Mouse (Mus musculus): Measurements from ENCODE around the gene BC048562. TPM values are rescaled to one million over a fixed set of nuclear protein-coding genes. Genes with fewer than 3 reads are reported as not detected.

The BC048562 gene
- polyA plus RNA-seq, 1 experiment from 2014 or later: not detected

DNA sequence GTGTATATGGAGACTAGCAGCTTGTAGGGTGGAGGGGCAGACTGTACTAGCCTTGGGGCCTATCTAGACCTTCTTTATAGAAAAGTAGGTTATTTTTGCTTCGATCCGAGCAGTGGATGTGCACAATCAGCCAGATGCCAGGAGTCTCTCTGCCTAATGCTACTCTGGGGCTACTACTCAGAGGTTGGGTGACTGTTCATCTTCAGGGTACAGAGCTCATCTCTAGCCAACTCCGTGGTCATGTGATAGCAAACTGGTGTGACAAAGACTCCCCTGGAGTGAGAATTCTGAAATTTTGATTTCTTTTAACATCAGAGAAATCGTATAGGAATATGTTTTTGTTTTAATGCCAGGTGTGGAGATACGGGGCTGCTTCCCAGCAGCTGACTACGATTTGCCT lies 16.6 kb downstream of the BC048562 start:
- peaks cover 55% of the 10 kb centered on the region for H3K4me1 ChIP-seq
- no peaks in the 10 kb centered on the region for H3K9me3 ChIP-seq
- WGBS: 52% methylated on average over 6 of the region's 6 CpGs
- DNase-seq (ENCODE audit: extremely low spot score, low spot score): no peak
- H3K27ac ChIP-seq: peak overlapping the region; percentile 81
- H3K36me3 ChIP-seq (replicated peaks): peaks cover 13% of the 10 kb centered on the region
- peaks cover 11% of the 10 kb centered on the region for H3K27me3 ChIP-seq (ENCODE audit: poor library complexity, severe bottlenecking)
- H3K4me3 ChIP-seq: peak overlapping the region; percentile 70

DNA sequence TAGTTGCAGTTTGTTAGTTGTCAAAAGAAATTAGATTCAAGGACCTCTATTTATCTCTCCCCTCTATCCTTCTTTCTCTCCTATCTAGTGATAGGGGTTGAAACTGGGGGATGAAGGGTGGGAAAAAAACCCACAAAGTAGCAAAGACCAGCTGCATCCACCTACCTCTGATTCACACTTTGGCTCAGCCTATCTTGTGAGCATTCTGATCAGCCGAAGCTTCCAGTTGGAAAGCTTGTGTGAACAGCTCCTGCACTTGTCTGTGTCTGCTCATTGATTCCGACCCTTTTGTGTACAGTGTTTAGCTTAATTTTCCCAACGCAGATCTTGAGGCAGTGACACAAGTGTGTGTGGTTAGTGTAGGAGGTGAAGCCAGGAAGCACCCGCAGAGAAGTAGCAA lies 17.2 kb downstream of the BC048562 start:
- H3K27me3 ChIP-seq (ENCODE audit: poor library complexity, severe bottlenecking): peaks cover 11% of the 10 kb centered on the region
- peaks cover 7% of the 10 kb centered on the region for H3K36me3 ChIP-seq (replicated peaks)
- peaks cover 51% of the 10 kb centered on the region for H3K4me1 ChIP-seq
- H3K4me3 ChIP-seq: no peak overlapping the region
- WGBS: 89% methylated on average over 4 of the region's 4 CpGs
- no peak overlapping the region for H3K27ac ChIP-seq
- no peaks in the 10 kb centered on the region for H3K9me3 ChIP-seq
- DNase-seq (ENCODE audit: extremely low spot score, low spot score): no peak

DNA sequence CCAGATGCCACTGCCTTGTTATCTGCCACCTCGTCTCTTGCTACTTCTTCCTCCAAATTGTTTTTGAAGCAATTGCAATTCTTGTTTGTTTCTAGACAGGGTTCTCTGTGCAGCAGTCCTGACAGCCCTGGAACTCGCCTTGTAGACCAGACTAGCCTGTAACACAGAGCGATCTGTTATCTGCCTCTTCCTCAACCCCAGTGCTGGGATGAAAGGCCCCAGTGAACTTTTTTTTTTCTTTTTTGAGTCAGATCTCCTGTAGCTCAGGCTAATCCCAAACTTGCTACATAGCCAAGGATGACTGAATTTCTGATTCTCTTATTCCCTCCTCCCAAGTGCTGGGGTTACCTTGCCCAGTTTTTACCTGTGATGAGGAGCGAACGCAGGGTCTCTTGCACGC lies 18.1 kb downstream of the BC048562 start:
- Histone ChIP-seq H3K4me3 (no peak overlapping the region), H3K4me1 (peaks cover 41% of the 10 kb centered on the region), H3K36me3 (replicated peaks) (no peaks in the 10 kb centered on the region; the same call in 1 of the 2 replicates), H3K27me3 (ENCODE audit: poor library complexity, severe bottlenecking) (peaks cover 11% of the 10 kb centered on the region), H3K27ac (no peak overlapping the region), H3K9me3 (no peaks in the 10 kb centered on the region)
- no peak for DNase-seq (ENCODE audit: extremely low spot score, low spot score)
- 86% methylated on average over 6 of the region's 6 CpGs for WGBS

DNA sequence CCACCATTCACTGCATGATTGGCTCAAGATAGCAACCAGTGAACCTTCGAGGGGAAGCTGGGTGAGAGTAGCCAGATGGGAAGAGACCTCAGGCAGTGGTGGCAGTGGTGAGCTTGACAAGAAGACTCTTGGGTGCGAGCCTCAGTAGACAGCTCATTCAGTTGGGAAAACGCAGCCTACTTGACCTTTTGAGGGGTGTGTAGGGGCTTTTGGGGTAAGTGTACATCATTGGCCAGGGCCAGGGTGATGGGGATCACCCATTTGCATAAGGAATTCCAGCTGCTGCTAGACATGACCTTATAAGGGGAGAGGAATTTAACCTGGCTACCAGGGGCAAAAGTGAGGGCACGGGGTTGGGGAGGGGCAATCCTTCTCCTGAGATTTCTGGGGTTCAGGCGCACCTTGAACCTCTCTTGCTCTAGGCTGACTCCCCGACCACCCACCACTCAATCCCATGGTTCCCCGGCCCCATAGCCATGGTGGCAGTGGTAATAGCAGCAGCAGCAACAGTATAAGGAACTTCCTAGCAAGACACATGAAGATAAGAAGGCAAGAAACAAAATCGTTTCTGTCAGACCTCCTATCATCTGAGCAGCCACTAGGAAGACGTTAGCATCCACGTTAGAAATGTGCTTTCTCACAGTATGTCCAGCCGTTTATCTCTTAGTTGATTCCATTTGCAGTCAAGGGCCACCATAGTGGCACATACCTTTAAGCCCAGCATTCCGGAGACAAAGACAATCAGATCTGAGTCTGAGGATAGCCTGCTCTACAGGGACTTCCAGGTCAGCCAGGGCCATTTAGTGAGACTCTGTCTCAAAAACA lies 19.7 kb downstream of the BC048562 start:
- H3K4me3 ChIP-seq: no peak overlapping the region
- DNase-seq (ENCODE audit: extremely low spot score, low spot score): no peak
- no peaks in the 10 kb centered on the region; the same call in 1 of the 2 replicates for H3K36me3 ChIP-seq (replicated peaks)
- H3K27ac ChIP-seq: no peak overlapping the region
- WGBS: 80% methylated on average over 12 of the region's 12 CpGs
- H3K27me3 ChIP-seq (ENCODE audit: poor library complexity, severe bottlenecking): peaks cover 8% of the 10 kb centered on the region
- peaks cover 34% of the 10 kb centered on the region for H3K4me1 ChIP-seq
- no peaks in the 10 kb centered on the region for H3K9me3 ChIP-seq

DNA sequence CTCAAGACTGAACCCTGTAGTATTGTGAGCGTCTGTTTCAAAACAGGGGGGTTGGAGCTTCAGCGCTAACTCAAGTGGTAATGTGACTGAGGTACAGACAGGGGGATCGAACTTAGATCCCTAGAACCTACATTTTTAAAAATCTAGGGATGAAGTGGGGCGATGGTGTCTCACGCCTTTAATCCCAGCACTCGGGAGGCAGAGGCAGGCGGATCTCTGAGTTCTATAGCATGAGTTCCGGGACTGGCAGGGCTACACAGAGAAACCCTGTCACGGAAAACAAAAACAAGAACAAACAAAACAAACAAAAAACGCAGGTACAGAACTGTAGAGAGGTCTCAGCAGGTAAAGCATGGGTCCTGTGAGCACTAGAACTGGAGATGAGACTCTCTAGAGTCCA lies 20.7 kb downstream of the BC048562 start:
- no peaks in the 10 kb centered on the region for H3K9me3 ChIP-seq
- no peak overlapping the region for H3K4me3 ChIP-seq
- peaks cover 34% of the 10 kb centered on the region for H3K4me1 ChIP-seq
- H3K27ac ChIP-seq: no peak overlapping the region
- DNase-seq (ENCODE audit: extremely low spot score, low spot score): no peak
- WGBS: 87% methylated on average over 10 of the region's 10 CpGs
- H3K27me3 ChIP-seq (ENCODE audit: poor library complexity, severe bottlenecking): no peaks in the 10 kb centered on the region; the same call in 1 of the 2 replicates
- H3K36me3 ChIP-seq (replicated peaks): no peaks in the 10 kb centered on the region

DNA sequence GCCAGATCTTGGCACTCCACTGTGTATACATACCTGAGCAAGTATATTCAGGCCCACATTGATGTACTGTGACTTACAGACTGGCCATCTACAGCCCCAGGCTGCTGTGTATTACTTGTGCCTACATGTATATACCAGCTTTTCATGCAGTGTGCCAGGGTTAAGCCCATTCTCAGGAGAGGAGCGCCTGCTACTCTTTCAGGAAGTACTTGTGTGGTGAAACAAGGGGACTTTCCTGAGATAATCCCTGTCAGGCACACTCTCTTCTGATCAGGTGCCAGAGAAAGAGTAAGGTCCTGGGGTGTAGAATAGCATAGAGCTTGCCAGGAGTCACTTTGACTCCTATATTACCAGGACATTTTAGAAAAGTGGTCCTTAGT lies 23.6 kb downstream of the BC048562 start:
- 97% methylated on average over 1 of the region's 1 CpGs for WGBS
- H3K36me3 ChIP-seq (replicated peaks): peaks cover 28% of the 10 kb centered on the region
- H3K27me3 ChIP-seq (ENCODE audit: poor library complexity, severe bottlenecking): no peaks in the 10 kb centered on the region; the same call in 1 of the 2 replicates
- peak overlapping the region; percentile 95 for H3K27ac ChIP-seq
- H3K9me3 ChIP-seq: no peaks in the 10 kb centered on the region
- no peak for DNase-seq (ENCODE audit: extremely low spot score, low spot score)
- H3K4me3 ChIP-seq: peak overlapping the region; percentile 99
- H3K4me1 ChIP-seq: peaks cover 21% of the 10 kb centered on the region

DNA sequence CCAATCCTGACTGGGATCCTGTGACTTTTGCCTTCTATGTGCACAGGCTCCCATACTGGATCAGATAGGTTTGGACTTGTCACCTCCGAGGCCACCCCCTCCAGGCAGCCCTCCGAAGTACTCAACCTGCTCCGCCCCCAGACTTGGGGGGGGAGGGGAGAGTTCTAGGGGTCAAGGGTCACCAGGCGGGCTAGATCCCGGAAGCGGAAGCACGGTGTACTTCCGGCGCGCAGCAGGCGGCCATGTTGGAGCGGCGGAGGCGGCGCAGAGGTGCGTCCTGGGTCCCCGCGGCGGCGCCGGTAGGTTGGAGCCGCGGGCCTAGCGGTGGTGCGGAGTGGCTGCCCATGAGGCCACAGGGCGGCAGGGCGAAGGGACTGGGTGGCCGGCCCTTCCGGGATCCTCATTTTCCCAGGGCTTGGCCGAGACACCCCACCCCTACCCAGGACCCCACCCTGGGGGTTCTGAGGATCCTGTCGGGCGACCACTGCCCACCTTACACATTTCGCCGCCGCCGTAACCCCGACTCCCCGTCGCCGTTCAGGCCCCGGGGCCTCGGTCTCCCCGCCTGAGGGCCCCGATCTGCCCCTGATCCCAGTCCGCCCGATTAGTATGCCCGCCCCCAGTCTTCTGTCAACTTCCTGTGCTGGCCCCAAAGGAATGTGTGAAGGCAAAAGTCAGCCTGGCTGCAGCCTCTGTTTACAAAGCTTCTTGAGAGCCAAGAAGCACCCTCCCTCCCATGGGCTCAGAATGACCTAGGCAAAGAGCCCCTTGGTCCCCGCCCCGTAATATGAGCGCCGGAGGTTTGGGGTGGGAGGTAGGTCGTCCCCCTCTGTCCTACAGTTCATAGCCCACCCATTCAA lies 24.3 kb downstream of the BC048562 start, which contains the start of gene Ccdc71:
Ccdc71 (plus strand) TSS at position 209 of the 860 bp plus-strand sequence.
- Histone ChIP-seq H3K27me3 (ENCODE audit: poor library complexity, severe bottlenecking) (no peaks in the 10 kb centered on the region; the same call in 1 of the 2 replicates), H3K4me1 (peaks cover 21% of the 10 kb centered on the region), H3K36me3 (replicated peaks) (peaks cover 34% of the 10 kb centered on the region), H3K27ac (peak within 1 kb of the TSS; percentile 95), H3K4me3 (peak within 1 kb of the TSS; percentile 99), H3K9me3 (no peaks in the 10 kb centered on the region)
- peak; percentile 87 for DNase-seq (ENCODE audit: extremely low spot score, low spot score)
- 1% methylated on average over 50 of the region's 52 CpGs for WGBS

DNA sequence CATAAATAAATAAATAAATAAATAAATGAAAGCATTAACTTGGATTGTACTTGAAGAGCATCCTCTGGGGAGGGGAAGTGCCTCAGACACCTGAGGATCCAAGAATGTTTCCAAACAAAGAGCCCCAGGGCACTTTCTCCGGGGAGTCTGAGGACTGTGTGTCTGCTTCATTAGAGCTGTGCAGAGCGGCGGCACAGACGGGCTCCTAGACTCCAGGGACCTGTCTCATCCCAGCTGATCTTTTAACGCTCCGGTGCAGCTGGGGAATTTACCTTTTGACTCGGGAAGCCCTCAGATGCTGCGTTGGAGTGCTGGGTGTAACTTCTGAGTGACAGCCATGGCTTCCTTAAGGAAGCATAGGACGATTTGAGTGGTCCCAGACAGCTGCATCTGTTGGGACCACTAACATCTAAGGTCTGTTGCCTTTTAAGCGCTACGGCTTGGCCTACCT lies 24.9 kb downstream of the BC048562 start, which contains the start of gene Klhdc8b:
Klhdc8b (minus strand) TSS at position 401 of the 451 bp plus-strand sequence.
- H3K9me3 ChIP-seq: no peaks in the 10 kb centered on the region
- no peak for DNase-seq (ENCODE audit: extremely low spot score, low spot score)
- H3K27me3 ChIP-seq (ENCODE audit: poor library complexity, severe bottlenecking): no peaks in the 10 kb centered on the region; the same call in 1 of the 2 replicates
- 28% methylated on average over 11 of the region's 11 CpGs for WGBS
- H3K4me3 ChIP-seq: peak within 1 kb of the TSS; percentile 99
- H3K27ac ChIP-seq: peak within 1 kb of the TSS; percentile 95
- H3K4me1 ChIP-seq: peaks cover 21% of the 10 kb centered on the region
- peaks cover 41% of the 10 kb centered on the region for H3K36me3 ChIP-seq (replicated peaks)

DNA sequence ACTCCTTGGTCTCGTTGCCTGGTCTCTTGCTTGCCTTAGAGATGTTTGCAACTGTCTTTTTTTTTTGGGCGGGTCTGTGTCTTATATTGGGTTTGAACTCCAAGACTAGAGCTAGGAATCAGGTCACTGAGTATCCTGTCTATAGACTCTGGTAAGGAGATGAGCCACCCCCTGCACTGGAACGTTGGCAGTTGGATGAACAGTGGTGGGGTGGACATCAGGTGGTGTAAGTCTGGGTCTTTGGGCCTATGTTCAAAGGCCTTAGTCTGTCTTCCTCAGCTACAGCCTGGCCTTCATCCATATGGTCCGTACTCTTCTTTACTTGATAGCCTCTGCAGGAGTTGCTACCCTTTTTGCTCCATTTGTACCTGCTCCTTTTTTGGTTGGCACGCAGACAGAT lies 25.4 kb downstream of the BC048562 start:
- H3K4me3 ChIP-seq: peak overlapping the region; percentile 99
- peaks cover 46% of the 10 kb centered on the region for H3K36me3 ChIP-seq (replicated peaks)
- no peaks in the 10 kb centered on the region; the same call in 1 of the 2 replicates for H3K27me3 ChIP-seq (ENCODE audit: poor library complexity, severe bottlenecking)
- H3K27ac ChIP-seq: 0 out of 2 replicates have a peak overlapping the region, but pooled peaks have one; percentile 95
- 93% methylated on average over 5 of the region's 5 CpGs for WGBS
- peaks cover 21% of the 10 kb centered on the region for H3K4me1 ChIP-seq
- H3K9me3 ChIP-seq: no peaks in the 10 kb centered on the region
- DNase-seq (ENCODE audit: extremely low spot score, low spot score): no peak

DNA sequence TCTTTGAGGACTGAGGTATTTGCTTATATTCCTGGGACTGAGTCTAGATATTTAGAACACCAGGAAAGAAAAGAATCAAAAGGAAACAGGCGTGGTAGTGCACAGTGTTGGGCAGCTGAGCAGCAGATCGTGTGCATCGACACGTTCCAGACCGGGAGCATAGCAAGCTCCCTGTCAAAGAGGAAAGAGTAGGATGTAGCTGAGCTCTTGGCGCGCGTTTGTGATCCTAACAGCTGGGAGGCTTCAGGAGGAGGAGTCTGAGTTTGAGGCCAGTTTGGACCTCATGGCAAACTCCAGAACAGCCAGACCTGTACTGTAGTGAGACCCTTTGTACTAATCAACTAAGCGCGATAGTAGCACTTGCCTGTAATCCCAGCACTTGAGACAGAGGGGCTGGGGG lies 25.9 kb downstream of the BC048562 start:
- Histone ChIP-seq H3K4me3 (peak overlapping the region; percentile 99; the same call in 1 of the 2 replicates), H3K27ac (no peak overlapping the region), H3K27me3 (ENCODE audit: poor library complexity, severe bottlenecking) (no peaks in the 10 kb centered on the region; the same call in 1 of the 2 replicates), H3K9me3 (no peaks in the 10 kb centered on the region), H3K36me3 (replicated peaks) (peaks cover 51% of the 10 kb centered on the region), H3K4me1 (peaks cover 21% of the 10 kb centered on the region)
- no peak for DNase-seq (ENCODE audit: extremely low spot score, low spot score)
- WGBS: 95% methylated on average over 10 of the region's 10 CpGs

DNA sequence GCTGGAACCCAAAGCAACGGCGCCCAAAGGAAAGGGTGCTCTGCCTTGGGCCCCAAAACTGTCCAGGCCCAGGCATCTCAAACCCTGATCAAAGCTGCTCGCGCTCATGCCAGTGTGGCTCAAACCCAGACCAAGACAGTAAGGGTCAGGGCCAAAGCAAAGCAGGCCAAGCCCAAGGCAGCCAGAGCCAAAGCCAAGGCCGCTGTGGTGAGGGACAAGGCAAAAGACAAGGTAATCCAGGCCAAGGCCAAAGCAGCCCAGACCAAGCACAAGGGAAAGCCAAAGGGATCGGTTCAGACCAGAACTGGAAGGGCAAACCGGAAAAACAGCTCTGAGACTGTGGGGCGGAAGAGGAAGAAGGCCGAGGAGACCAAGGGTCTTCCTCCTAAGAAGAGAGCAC lies 27.4 kb downstream of the BC048562 start:
- WGBS: 95% methylated on average over 9 of the region's 9 CpGs
- Histone ChIP-seq H3K36me3 (replicated peaks) (peaks cover 58% of the 10 kb centered on the region), H3K9me3 (no peaks in the 10 kb centered on the region), H3K4me3 (no peak overlapping the region), H3K4me1 (peaks cover 21% of the 10 kb centered on the region), H3K27ac (no peak overlapping the region), H3K27me3 (ENCODE audit: poor library complexity, severe bottlenecking) (no peaks in the 10 kb centered on the region)
- no peak for DNase-seq (ENCODE audit: extremely low spot score, low spot score)

DNA sequence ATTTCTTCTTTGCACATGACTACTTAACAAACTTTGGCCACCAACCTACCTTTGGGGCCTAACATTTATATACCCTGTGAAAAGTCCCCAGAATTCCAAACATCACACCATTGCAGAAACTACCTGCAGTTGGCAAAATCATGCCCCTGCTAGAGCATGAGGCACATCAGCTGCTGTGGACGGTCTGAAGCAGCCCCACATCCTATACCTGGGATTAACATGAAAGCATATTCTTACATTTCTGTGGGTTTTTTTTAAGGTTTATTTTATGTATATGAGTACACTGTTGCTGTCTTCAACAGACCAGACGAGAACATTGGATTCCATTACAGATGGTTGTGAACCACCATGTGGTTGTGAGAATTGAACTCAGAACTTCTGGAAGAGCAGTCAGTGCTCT lies 29.9 kb downstream of the BC048562 start:
- DNase-seq (ENCODE audit: extremely low spot score, low spot score): no peak
- H3K36me3 ChIP-seq (replicated peaks): peaks cover 58% of the 10 kb centered on the region

More for the DNA sequence above, 29.9 kb downstream of the BC048562 start:
- H3K27me3 ChIP-seq (ENCODE audit: poor library complexity, severe bottlenecking): no peaks in the 10 kb centered on the region
- H3K4me1 ChIP-seq: peaks cover 10% of the 10 kb centered on the region
- no peak overlapping the region for H3K4me3 ChIP-seq
- H3K27ac ChIP-seq: no peak overlapping the region
- 87% methylated on average over 2 of the region's 2 CpGs for WGBS
- H3K9me3 ChIP-seq: no peaks in the 10 kb centered on the region
